Mouse (Mus musculus): Measurements from ENCODE around the gene Osbpl5.

DNA sequence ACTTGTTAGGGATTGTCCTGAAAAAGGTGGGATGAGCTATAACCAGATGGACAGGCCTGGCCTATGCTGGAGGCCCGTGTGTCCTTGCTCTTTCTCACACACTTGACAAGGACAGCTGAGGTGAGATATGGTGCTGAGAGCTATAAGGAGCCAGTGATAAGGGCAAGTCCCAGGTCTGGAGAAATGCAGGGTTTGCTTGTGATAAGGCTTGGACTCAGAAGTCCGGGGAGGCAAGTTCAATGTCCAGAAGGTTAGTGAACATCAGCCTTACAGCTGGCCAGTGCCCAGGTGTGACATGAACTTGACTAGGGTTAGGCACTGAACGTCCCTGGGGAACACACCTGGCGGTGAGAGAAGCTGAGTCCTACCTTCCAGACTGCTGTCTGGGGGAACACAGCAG, 4.7 kb downstream of the Osbpl5 start:
- no peak for TF ChIP-seq POLR2A (IDR thresholded peaks at IDR 0.05; ENCODE audit: low read depth, low read length)
- TF ChIP-seq CTCF (IDR thresholded peaks at IDR 0.05; ENCODE audit: extremely low read depth, insufficient read length, insufficient replicate concordance, low read depth, low read length): no peak

Measured in small intestine, adult 2 months (tissue).